Mouse (Mus musculus): ENCODE results near the gene Wdcp. TPM values are rescaled to one million over a fixed set of nuclear protein-coding genes. Genes with fewer than 3 reads are reported as not detected.
"Not testable (repeated sequence)": the region's sequence is repeated elsewhere in the genome, so short reads cannot be mapped to it uniquely, and the experiment has no call there.

Gene Wdcp
- polyA plus RNA-seq, 1 experiment = 3.8 TPM

DNA sequence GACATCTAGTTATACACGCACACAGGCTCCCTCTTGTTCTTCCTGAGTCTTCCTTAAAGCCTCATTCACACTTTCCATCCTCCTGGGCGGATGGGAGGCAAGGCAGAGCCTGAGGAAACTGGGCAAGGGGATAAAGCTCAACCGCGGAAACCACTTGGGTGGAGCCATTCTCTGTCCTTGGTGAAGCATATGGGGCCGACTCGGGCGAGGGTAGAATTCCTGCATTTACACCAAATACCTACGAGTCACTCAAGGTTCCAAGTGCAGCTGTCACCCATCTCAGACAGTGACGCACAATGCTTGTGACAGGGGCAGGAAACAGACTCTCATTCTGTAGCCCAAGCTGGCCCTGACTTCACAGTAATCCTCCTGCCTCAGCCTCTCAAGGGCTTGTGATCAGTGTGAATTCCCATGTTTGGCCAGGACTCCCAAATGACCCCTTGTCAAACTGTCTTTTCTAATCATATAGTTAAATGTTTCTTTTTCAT, 35.2 kb downstream of the Wdcp start:
- Histone ChIP-seq H3K4me1 (ENCODE audit: control insufficient read depth, insufficient read depth, low read length) (peaks cover 9% of the 10 kb centered on the region), H3K4me3 (ENCODE audit: control insufficient read depth, low read depth, low read length) (no peak overlapping the region), H3K36me3 (ENCODE audit: control insufficient read depth, insufficient read depth, low read length) (peaks cover 2% of the 10 kb centered on the region; the same call in 1 of the 2 replicates), H3K27ac (ENCODE audit: control insufficient read depth, insufficient read depth, low read depth, low read length) (no peak overlapping the region), H3K27me3 (ENCODE audit: control insufficient read depth, insufficient read depth, low read length) (no peaks in the 10 kb centered on the region)
- TF ChIP-seq CTCF (IDR thresholded peaks at IDR 0.05; ENCODE audit: control insufficient read depth, insufficient read depth, insufficient replicate concordance, low read depth, low read length) (no peak), POLR2A (IDR thresholded peaks at IDR 0.05; ENCODE audit: control insufficient read depth, low read depth, low read length) (no peak)

DNA sequence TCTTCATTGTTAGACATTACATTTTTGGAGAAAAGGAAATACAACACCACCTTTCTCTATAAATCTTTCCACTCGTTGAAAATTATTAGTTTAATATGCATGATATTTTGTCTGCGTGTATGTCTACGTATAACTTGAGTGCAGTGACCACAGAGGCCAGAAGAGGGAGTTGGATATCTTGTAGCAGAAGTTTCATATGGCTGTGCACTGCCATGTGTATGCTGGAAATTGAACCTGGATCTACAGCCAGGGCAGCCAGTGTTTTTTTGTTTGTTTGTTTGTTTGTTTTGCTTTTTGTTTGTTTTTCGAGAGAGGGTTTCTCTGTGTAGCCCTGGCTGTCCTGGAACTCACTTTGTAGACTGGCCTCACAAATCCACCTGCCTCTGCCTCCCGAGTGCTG, 35.9 kb downstream of the Wdcp start:
- H3K27me3 ChIP-seq (ENCODE audit: control insufficient read depth, insufficient read depth, low read length) = no peaks in the 10 kb centered on the region
- H3K36me3 ChIP-seq (ENCODE audit: control insufficient read depth, insufficient read depth, low read length) = peaks cover 2% of the 10 kb centered on the region; the same call in 1 of the 2 replicates
- no peak for TF ChIP-seq CTCF (IDR thresholded peaks at IDR 0.05; ENCODE audit: control insufficient read depth, insufficient read depth, insufficient replicate concordance, low read depth, low read length)
- no peak for TF ChIP-seq POLR2A (IDR thresholded peaks at IDR 0.05; ENCODE audit: control insufficient read depth, low read depth, low read length)
- no peak overlapping the region for H3K27ac ChIP-seq (ENCODE audit: control insufficient read depth, insufficient read depth, low read depth, low read length)
- H3K4me1 ChIP-seq (ENCODE audit: control insufficient read depth, insufficient read depth, low read length) = peaks cover 4% of the 10 kb centered on the region
- H3K4me3 ChIP-seq (ENCODE audit: control insufficient read depth, low read depth, low read length) = no peak overlapping the region

GRCm38 (mm10) chr12:4882086-4882485, 39.0 kb downstream of the Wdcp start:
- Histone ChIP-seq H3K4me1 (ENCODE audit: control insufficient read depth, insufficient read depth, low read length) (no peaks in the 10 kb centered on the region), H3K36me3 (ENCODE audit: control insufficient read depth, insufficient read depth, low read length) (peaks cover 2% of the 10 kb centered on the region; the same call in 1 of the 2 replicates), H3K4me3 (ENCODE audit: control insufficient read depth, low read depth, low read length) (no peak overlapping the region), H3K27ac (ENCODE audit: control insufficient read depth, insufficient read depth, low read depth, low read length) (no peak overlapping the region), H3K27me3 (ENCODE audit: control insufficient read depth, insufficient read depth, low read length) (no peaks in the 10 kb centered on the region)
- TF ChIP-seq CTCF (IDR thresholded peaks at IDR 0.05; ENCODE audit: control insufficient read depth, insufficient read depth, insufficient replicate concordance, low read depth, low read length) (no peak), POLR2A (IDR thresholded peaks at IDR 0.05; ENCODE audit: control insufficient read depth, low read depth, low read length) (no peak)

GRCm38 (mm10) chr12:4885062-4885461, 42.0 kb downstream of the Wdcp start:
- Histone ChIP-seq H3K27ac (ENCODE audit: control insufficient read depth, insufficient read depth, low read depth, low read length) (no peak overlapping the region), H3K4me3 (ENCODE audit: control insufficient read depth, low read depth, low read length) (no peak overlapping the region), H3K4me1 (ENCODE audit: control insufficient read depth, insufficient read depth, low read length) (no peaks in the 10 kb centered on the region), H3K36me3 (ENCODE audit: control insufficient read depth, insufficient read depth, low read length) (peaks cover 2% of the 10 kb centered on the region; the same call in 1 of the 2 replicates), H3K27me3 (ENCODE audit: control insufficient read depth, insufficient read depth, low read length) (no peaks in the 10 kb centered on the region)
- no peak for TF ChIP-seq POLR2A (IDR thresholded peaks at IDR 0.05; ENCODE audit: control insufficient read depth, low read depth, low read length)
- no peak for TF ChIP-seq CTCF (IDR thresholded peaks at IDR 0.05; ENCODE audit: control insufficient read depth, insufficient read depth, insufficient replicate concordance, low read depth, low read length)

- not testable (repeated sequence) for H3K27ac ChIP-seq (ENCODE audit: control insufficient read depth, insufficient read depth, low read depth, low read length); H3K27me3 ChIP-seq (ENCODE audit: control insufficient read depth, insufficient read depth, low read length); H3K4me1 ChIP-seq (ENCODE audit: control insufficient read depth, insufficient read depth, low read length); H3K4me3 ChIP-seq (ENCODE audit: control insufficient read depth, low read depth, low read length); H3K36me3 ChIP-seq (ENCODE audit: control insufficient read depth, insufficient read depth, low read length)
Observed at GRCm38 (mm10) chr12:4886581-4886980, 43.5 kb downstream of the Wdcp start.

GRCm38 (mm10) chr12:4888739-4889138, 45.6 kb downstream of the Wdcp start:
- Histone ChIP-seq H3K27me3 (ENCODE audit: control insufficient read depth, insufficient read depth, low read length) (no peaks in the 10 kb centered on the region), H3K27ac (ENCODE audit: control insufficient read depth, insufficient read depth, low read depth, low read length) (no peak overlapping the region), H3K36me3 (ENCODE audit: control insufficient read depth, insufficient read depth, low read length) (no peaks in the 10 kb centered on the region; the same call in 1 of the 2 replicates), H3K4me1 (ENCODE audit: control insufficient read depth, insufficient read depth, low read length) (no peaks in the 10 kb centered on the region), H3K4me3 (ENCODE audit: control insufficient read depth, low read depth, low read length) (no peak overlapping the region)
- TF ChIP-seq CTCF (IDR thresholded peaks at IDR 0.05; ENCODE audit: control insufficient read depth, insufficient read depth, insufficient replicate concordance, low read depth, low read length) = no peak

DNA sequence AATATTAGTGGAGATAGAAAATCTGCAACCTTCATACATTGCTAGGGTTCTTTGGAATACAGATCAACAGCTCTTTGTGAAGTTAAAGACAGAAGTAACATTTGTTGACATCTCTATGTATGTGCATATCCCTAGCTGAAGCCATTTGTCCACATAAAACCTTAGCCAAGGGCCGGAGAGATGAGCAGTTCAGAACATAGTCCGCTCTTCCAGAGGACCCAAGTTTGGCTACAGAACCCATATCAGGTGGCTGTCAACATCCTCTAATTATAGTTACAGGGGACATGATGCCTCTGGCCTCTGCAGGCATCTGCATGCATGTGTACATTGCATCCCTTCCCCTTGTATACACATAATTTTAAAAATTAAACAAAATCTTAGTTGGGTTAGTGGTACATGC, 46.1 kb downstream of the Wdcp start:
- H3K4me1 ChIP-seq (ENCODE audit: control insufficient read depth, insufficient read depth, low read length) = no peaks in the 10 kb centered on the region
- no peaks in the 10 kb centered on the region; the same call in 1 of the 2 replicates for H3K36me3 ChIP-seq (ENCODE audit: control insufficient read depth, insufficient read depth, low read length)
- TF ChIP-seq CTCF (IDR thresholded peaks at IDR 0.05; ENCODE audit: control insufficient read depth, insufficient read depth, insufficient replicate concordance, low read depth, low read length) = no peak
- TF ChIP-seq POLR2A (IDR thresholded peaks at IDR 0.05; ENCODE audit: control insufficient read depth, low read depth, low read length) = no peak
- H3K27me3 ChIP-seq (ENCODE audit: control insufficient read depth, insufficient read depth, low read length) = no peaks in the 10 kb centered on the region
- no peak overlapping the region for H3K27ac ChIP-seq (ENCODE audit: control insufficient read depth, insufficient read depth, low read depth, low read length)
- no peak overlapping the region for H3K4me3 ChIP-seq (ENCODE audit: control insufficient read depth, low read depth, low read length)

DNA sequence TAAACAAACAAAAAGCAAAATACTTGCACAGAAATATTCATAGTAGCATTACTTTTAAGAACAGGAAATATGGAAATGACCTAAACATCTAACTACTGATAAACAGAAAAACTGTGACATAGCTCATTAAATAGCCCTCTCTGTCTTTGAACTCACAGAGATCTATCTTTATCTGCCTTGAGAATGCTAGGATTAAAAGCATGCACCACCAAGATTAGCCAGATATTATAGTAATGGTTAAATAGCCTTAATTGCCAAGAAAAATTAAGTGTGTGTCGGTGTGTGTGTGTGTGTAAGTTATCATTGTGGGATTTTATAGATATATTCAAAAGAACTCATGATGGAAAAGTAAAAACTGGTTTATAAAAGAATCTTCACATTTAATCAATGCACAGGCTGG, 46.8 kb downstream of the Wdcp start:
- TF ChIP-seq POLR2A (IDR thresholded peaks at IDR 0.05; ENCODE audit: control insufficient read depth, low read depth, low read length) (no peak), CTCF (IDR thresholded peaks at IDR 0.05; ENCODE audit: control insufficient read depth, insufficient read depth, insufficient replicate concordance, low read depth, low read length) (no peak)
- H3K4me1 ChIP-seq (ENCODE audit: control insufficient read depth, insufficient read depth, low read length) = no peaks in the 10 kb centered on the region
- no peak overlapping the region for H3K4me3 ChIP-seq (ENCODE audit: control insufficient read depth, low read depth, low read length)

More for the DNA sequence above, 46.8 kb downstream of the Wdcp start:
- H3K27ac ChIP-seq (ENCODE audit: control insufficient read depth, insufficient read depth, low read depth, low read length) = no peak overlapping the region
- no peaks in the 10 kb centered on the region; the same call in 1 of the 2 replicates for H3K36me3 ChIP-seq (ENCODE audit: control insufficient read depth, insufficient read depth, low read length)
- H3K27me3 ChIP-seq (ENCODE audit: control insufficient read depth, insufficient read depth, low read length) = no peaks in the 10 kb centered on the region
